Mouse (Mus musculus): ENCODE measurements around the gene Metap1d.

DNA sequence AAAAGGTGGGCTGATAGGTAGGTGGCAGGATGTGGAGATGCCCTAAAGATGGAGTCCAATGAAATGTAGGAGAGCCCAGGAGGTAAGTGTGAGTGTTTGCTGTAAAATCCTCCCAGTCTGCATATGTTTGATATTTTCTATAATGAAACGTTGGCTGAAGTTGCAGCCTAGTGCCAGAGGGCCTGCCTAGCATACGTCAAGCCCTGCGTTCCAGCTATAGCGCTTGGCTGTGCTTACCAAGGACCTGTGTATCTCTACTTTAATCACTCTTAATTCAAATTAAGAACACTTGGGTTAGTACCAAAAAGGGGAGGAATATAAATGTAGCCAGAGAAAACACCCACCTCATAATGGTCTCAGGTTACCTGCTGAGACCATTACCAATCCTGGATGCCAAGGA, 22.7 kb downstream of the Metap1d start:
- TF ChIP-seq EP300 (optimal IDR thresholded peaks at IDR 0.05) (no peak), CTCF (IDR thresholded peaks at IDR 0.05; ENCODE audit: low read depth) (no peak)

All from stomach, postnatal 0 days (tissue).